Comparison of ENCODE assay signal across 19 mouse cellular contexts in genomic region chr14:31936581-31936980, GRCm38 (mm10).
"Had no signal": no experiment of that assay in that cellular context is flagged by ENCODE, and none has a peak within 500 bp of the region (broad histone marks: within the 10 kb centered on the region; RNA-seq: fewer than 3 reads in every experiment).

No protein-coding gene starts in this region.

- H3K9me3 ChIP-seq: liver, embryonic 12.5 days; lung, embryonic 15.5 days; neural tube, embryonic 15.5 days had no signal

- DNase-seq: lung, adult 18-20 months; lung, postnatal 14 days; lung, postnatal 36 days; retina, postnatal 1 day; right cerebral cortex, adult 18-20 months; right cerebral cortex, postnatal 25 days; right cerebral cortex, postnatal 4 days; spleen, adult 18-20 months; thymus, adult 18-20 months; thymus, postnatal 14 days; thymus, postnatal 36 days had no signal

- ATAC-seq: liver, embryonic 12.5 days; lung, postnatal 0 days had no signal

- H3K9ac ChIP-seq: liver, embryonic 12.5 days; liver, embryonic 14.5 days; lung, embryonic 15.5 days; midbrain, embryonic 12.5 days; neural tube, embryonic 13.5 days; neural tube, embryonic 15.5 days had no signal

- H3K36me3 ChIP-seq: liver, embryonic 12.5 days; lung, embryonic 15.5 days; midbrain, embryonic 12.5 days; neural tube, embryonic 13.5 days; neural tube, embryonic 15.5 days had no signal

- H3K4me3 ChIP-seq: liver, embryonic 12.5 days; lung, embryonic 15.5 days; midbrain, embryonic 12.5 days; myocyte; neural tube, embryonic 13.5 days; neural tube, embryonic 15.5 days had no signal

- H3K4me2 ChIP-seq: liver, embryonic 12.5 days; lung, embryonic 15.5 days; midbrain, embryonic 12.5 days; neural tube, embryonic 13.5 days; neural tube, embryonic 15.5 days had no signal

- H3K27me3 ChIP-seq: lung, embryonic 15.5 days; midbrain, embryonic 12.5 days; neural tube, embryonic 13.5 days; neural tube, embryonic 15.5 days had no signal

- H3K27ac ChIP-seq: liver, embryonic 12.5 days; liver, embryonic 14.5 days had no signal
